Mouse (Mus musculus) kidney, postnatal 0 days (tissue): Measurements from ENCODE around the gene Gm28038. TPM values are rescaled to one million over a fixed set of nuclear protein-coding genes. Genes with fewer than 3 reads are reported as not detected.

Source experiments
- ATAC-seq: fragments of 200-750 bp; cut with Nextera tagmentation; replicated peaks from 2 replicates; pipeline ENCODE4 v1.8.0; 2017; ENCODE audit warnings: low read depth, moderate number of reproducible peaks, moderate TSS enrichment, moderate library complexity; ENCODE audit not compliant: low FRiP score
- DNase-seq: peaks from one replicate; pipeline ENCODE4 v3.0.0-alpha.2; 2016; ENCODE audit warnings: low spot score
- H3K27ac ChIP-seq: fragments of 300-500 bp; sonication (generic); 2 replicates; pipeline ENCODE4 v1.5.1; 2014; ENCODE audit warnings: mild to moderate bottlenecking
- H3K27me3 ChIP-seq: fragments of 300-500 bp; sonication (generic); 2 replicates; pipeline ENCODE4 v1.6.1; 2014; ENCODE audit warnings: low read length, mixed read lengths; ENCODE audit not compliant: insufficient read depth
- H3K36me3 ChIP-seq: fragments of 300-500 bp; sonication (generic); 2 replicates; pipeline ENCODE4 v1.6.1; 2014; ENCODE audit warnings: low read length, mixed read lengths; ENCODE audit not compliant: insufficient read depth
- H3K4me1 ChIP-seq: fragments of 300-500 bp; sonication (generic); replicated peaks from 2 replicates; pipeline ENCODE4 v1.6.1; 2014; ENCODE audit warnings: antibody characterized with exemption, low read length, mixed read lengths; ENCODE audit not compliant: insufficient read depth
- H3K4me2 ChIP-seq: fragments of 300-500 bp; sonication (generic); 2 replicates; pipeline ENCODE4 v1.6.1; 2014; ENCODE audit warnings: mild to moderate bottlenecking, low read length, moderate library complexity, mixed read lengths
- H3K4me3 ChIP-seq: fragments of 300-500 bp; sonication (generic); replicated peaks from 2 replicates; pipeline ENCODE4 v1.5.1; 2014; ENCODE audit warnings: low read depth, low read length
- H3K9ac ChIP-seq: fragments of 300-500 bp; sonication (generic); 2 replicates; pipeline ENCODE4 v1.6.1; 2014; ENCODE audit warnings: low read depth, low read length
- H3K9me3 ChIP-seq: fragments of 300-500 bp; sonication (generic); replicated peaks from 2 replicates; pipeline ENCODE4 v1.6.1; 2016; ENCODE audit warnings: low read length, inconsistent platforms, mixed read lengths
- CTCF ChIP-seq: IDR thresholded peaks from 2 replicates; pipeline ENCODE4 v1.5.1; 2016; ENCODE audit warnings: antibody characterized with exemption, low read depth, mild to moderate bottlenecking, moderate library complexity
- WGBS: fragments of 180-500 bp; shearing (Covaris S2); extraction: QIAGEN DNeasy Blood & Tissue Kit; methylation state at CpG from one replicate; pipeline ENCODE4 v1.1.7; 2014; 5-methylcytosine and 5-hydroxymethylcytosine counted together
- polyA plus RNA-seq: library from polyadenylated mRNA; unstranded; fragments of >200 nt; fragmentation: Nextera tagmentation; extraction: Ambion mirVana; gene quantifications from 2 replicates; pipeline ENCODE4 v1.2.1, GENCODE M21; 2015

Gene Gm28038
- polyA plus RNA-seq, 1 experiment from 2014 or later, result not detected

GRCm38 (mm10) chr2:30265767-30266253, 15.0 kb upstream of the Gm28038 start, which contains the start of gene Phyhd1:
Phyhd1 (plus strand) TSS chr2:30266203.
- WGBS, result 41% methylated on average over 5 of the region's 5 CpGs
- Histone ChIP-seq H3K27me3 (no peaks in the 10 kb centered on the region), H3K36me3 (peaks cover 21% of the 10 kb centered on the region; the same call in 1 of the 2 replicates), H3K4me2 (peak within 1 kb of the TSS; percentile 45), H3K4me1 (peaks cover 26% of the 10 kb centered on the region), H3K27ac (peak within 1 kb of the TSS; percentile 94), H3K9me3 (no peaks in the 10 kb centered on the region), H3K9ac (peak within 1 kb of the TSS; percentile 49), H3K4me3 (no peak within 1 kb of the TSS)
- ATAC-seq (peak; percentile 53), DNase-seq (peak; percentile 81)
- no peak; the same call in 1 of the 2 replicates for TF ChIP-seq CTCF

GRCm38 (mm10) chr2:30266392-30266941, 14.4 kb upstream of the Gm28038 start:
- no peak overlapping the region for H3K4me3 ChIP-seq
- no peak for TF ChIP-seq CTCF
- no peaks in the 10 kb centered on the region for H3K27me3 ChIP-seq
- peaks cover 26% of the 10 kb centered on the region for H3K4me1 ChIP-seq
- DNase-seq (peak; percentile 90), ATAC-seq (peak; percentile 81)
- peak overlapping the region; percentile 94 for H3K27ac ChIP-seq
- peak overlapping the region; percentile 49; the same call in 1 of the 2 replicates for H3K9ac ChIP-seq
- no peaks in the 10 kb centered on the region for H3K9me3 ChIP-seq
- WGBS, result 19% methylated on average over 4 of the region's 4 CpGs
- peaks cover 20% of the 10 kb centered on the region; the same call in 1 of the 2 replicates for H3K36me3 ChIP-seq
- H3K4me2 ChIP-seq, result peak overlapping the region; percentile 45

GRCm38 (mm10) chr2:30267466-30267865, 13.4 kb upstream of the Gm28038 start:
- Histone ChIP-seq H3K9me3 (no peaks in the 10 kb centered on the region), H3K4me2 (no peak overlapping the region), H3K27ac (no peak overlapping the region), H3K4me1 (peaks cover 26% of the 10 kb centered on the region), H3K4me3 (no peak overlapping the region), H3K27me3 (no peaks in the 10 kb centered on the region), H3K9ac (no peak overlapping the region), H3K36me3 (peaks cover 18% of the 10 kb centered on the region; the same call in 1 of the 2 replicates)
- no peak for TF ChIP-seq CTCF
- ATAC-seq, result no peak
- WGBS, result 93% methylated on average over 2 of the region's 2 CpGs
- no peak for DNase-seq

GRCm38 (mm10) chr2:30268371-30268770, 12.5 kb upstream of the Gm28038 start:
- H3K4me3 ChIP-seq, result no peak overlapping the region
- peaks cover 10% of the 10 kb centered on the region; the same call in 1 of the 2 replicates for H3K36me3 ChIP-seq
- H3K27ac ChIP-seq, result no peak overlapping the region; the same call in 1 of the 2 replicates
- no peak overlapping the region for H3K4me2 ChIP-seq
- H3K27me3 ChIP-seq, result no peaks in the 10 kb centered on the region
- WGBS, result 49% methylated on average over 4 of the region's 4 CpGs
- TF ChIP-seq CTCF, result no peak; the same call in 1 of the 2 replicates
- no peak overlapping the region for H3K9ac ChIP-seq
- no peak for ATAC-seq
- no peaks in the 10 kb centered on the region for H3K9me3 ChIP-seq
- peaks cover 26% of the 10 kb centered on the region for H3K4me1 ChIP-seq
- DNase-seq, result no peak

GRCm38 (mm10) chr2:30269241-30269990, 11.4 kb upstream of the Gm28038 start:
- Histone ChIP-seq H3K4me3 (no peak overlapping the region), H3K4me1 (peaks cover 26% of the 10 kb centered on the region), H3K27ac (peak overlapping the region; percentile 40; the same call in 1 of the 2 replicates), H3K9me3 (no peaks in the 10 kb centered on the region), H3K36me3 (0 out of 2 replicates have a peak, but pooled peaks cover under 1% of the 10 kb centered on the region), H3K9ac (no peak overlapping the region), H3K27me3 (no peaks in the 10 kb centered on the region), H3K4me2 (no peak overlapping the region)
- no peak for ATAC-seq
- WGBS, result 85% methylated on average over 17 of the region's 17 CpGs
- no peak for DNase-seq
- TF ChIP-seq CTCF, result no peak

- ATAC-seq (peak; percentile 67), DNase-seq (peak; percentile 94)
- 26% methylated on average over 1 of the region's 1 CpGs for WGBS
- peak; percentile 98 for TF ChIP-seq CTCF
- Histone ChIP-seq H3K4me2 (no peak overlapping the region), H3K4me3 (no peak overlapping the region), H3K4me1 (peaks cover 21% of the 10 kb centered on the region), H3K9me3 (no peaks in the 10 kb centered on the region), H3K27me3 (no peaks in the 10 kb centered on the region), H3K27ac (peak overlapping the region; percentile 40; the same call in 1 of the 2 replicates), H3K36me3 (no peaks in the 10 kb centered on the region), H3K9ac (no peak overlapping the region)
Measured at GRCm38 (mm10) chr2:30270134-30270533, 10.7 kb upstream of the Gm28038 start.
